Mouse (Mus musculus): Measurements from ENCODE around the gene Clcn3.

DNA sequence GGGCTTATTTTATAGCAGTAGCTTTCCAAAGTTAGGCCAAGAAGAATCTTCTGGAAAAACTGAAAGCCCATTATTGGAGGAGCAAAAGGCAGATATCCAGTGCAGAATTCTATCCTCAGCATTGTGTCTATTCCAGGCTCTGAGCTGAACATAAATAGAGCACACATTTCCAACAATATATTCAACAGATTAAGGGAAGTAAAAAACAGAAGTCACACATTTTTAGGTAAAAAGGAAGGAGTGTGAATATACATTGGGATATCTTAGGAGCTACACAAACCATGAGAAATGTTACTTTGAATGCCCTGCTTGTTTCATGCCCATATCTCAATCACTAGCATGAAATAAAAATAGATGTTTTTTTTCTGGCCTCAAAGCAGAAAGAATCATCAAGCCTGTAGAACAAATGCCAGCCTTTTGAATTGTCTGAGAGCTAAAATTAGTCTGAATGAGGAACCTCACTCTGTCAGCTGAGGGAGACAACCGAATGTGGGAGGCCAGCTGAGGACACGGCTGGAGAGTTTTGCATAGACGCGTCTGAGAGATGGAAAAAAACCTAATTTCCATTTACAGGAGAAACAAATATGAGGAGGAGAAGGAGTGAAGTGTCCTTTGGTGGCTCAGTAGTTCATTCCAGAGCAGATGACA, 115.5 kb downstream of the Clcn3 start:
- TF ChIP-seq CTCF (IDR thresholded peaks at IDR 0.05) (no peak), EP300 (IDR thresholded peaks at IDR 0.05) (no peak)
